Mouse (Mus musculus): ENCODE data around the gene Trpm2. TPM values are rescaled to one million over a fixed set of nuclear protein-coding genes. Genes with fewer than 3 reads are reported as not detected.
"Not testable (repeated sequence)": the region's sequence is repeated elsewhere in the genome, so short reads cannot be mapped to it uniquely, and the experiment has no call there.

Gene Trpm2
- polyA plus RNA-seq (2014; fragmentation: Nextera tagmentation; extraction: Ambion mirVana): 3.6 TPM in 2 replicates

GRCm38 (mm10) chr10:77970481-77970880 is at the start of gene Trpm2:
Trpm2 (minus strand) TSS chr10:77970563.
- Histone ChIP-seq H3K4me3 (replicated peaks; ENCODE audit: low read depth, low read length) (peak within 1 kb of the TSS; percentile 37), H3K4me1 (ENCODE audit: control insufficient read depth, insufficient read depth, low read length) (no peaks in the 10 kb centered on the region), H3K9me3 (ENCODE audit: control insufficient read depth, low read length) (no peaks in the 10 kb centered on the region), H3K27me3 (ENCODE audit: control insufficient read depth, insufficient read depth, low read length) (peaks cover 3% of the 10 kb centered on the region), H3K4me2 (ENCODE audit: low read length) (peak within 1 kb of the TSS; percentile 72), H3K9ac (replicated peaks; ENCODE audit: low read length) (peak within 1 kb of the TSS; percentile 50), H3K27ac (replicated peaks; ENCODE audit: low read depth, low read length) (no peak within 1 kb of the TSS), H3K36me3 (ENCODE audit: control insufficient read depth, insufficient read depth, low read length) (no peaks in the 10 kb centered on the region)
- ATAC-seq (ENCODE audit: low FRiP score, low TSS enrichment) (no peak), DNase-seq (no peak)
- WGBS: 87% methylated on average over 6 of the region's 6 CpGs

- H3K27me3 ChIP-seq (ENCODE audit: control insufficient read depth, insufficient read depth, low read length); DNase-seq; ATAC-seq (ENCODE audit: low FRiP score, low TSS enrichment); H3K4me3 ChIP-seq (replicated peaks; ENCODE audit: low read depth, low read length); H3K27ac ChIP-seq (replicated peaks; ENCODE audit: low read depth, low read length); H3K4me2 ChIP-seq (ENCODE audit: low read length); H3K4me1 ChIP-seq (ENCODE audit: control insufficient read depth, insufficient read depth, low read length); H3K9ac ChIP-seq (replicated peaks; ENCODE audit: low read length); H3K9me3 ChIP-seq (ENCODE audit: control insufficient read depth, low read length); H3K36me3 ChIP-seq (ENCODE audit: control insufficient read depth, insufficient read depth, low read length): not testable (repeated sequence)
- WGBS: 95% methylated on average over 7 of the region's 11 CpGs
Observed at GRCm38 (mm10) chr10:78019984-78020383, 49.6 kb upstream of the Trpm2 start.

- Histone ChIP-seq H3K27me3 (ENCODE audit: control insufficient read depth, insufficient read depth, low read length) (no peaks in the 10 kb centered on the region), H3K4me3 (replicated peaks; ENCODE audit: low read depth, low read length) (no peak overlapping the region), H3K27ac (replicated peaks; ENCODE audit: low read depth, low read length) (no peak overlapping the region), H3K9me3 (ENCODE audit: control insufficient read depth, low read length) (no peaks in the 10 kb centered on the region), H3K36me3 (ENCODE audit: control insufficient read depth, insufficient read depth, low read length) (no peaks in the 10 kb centered on the region), H3K9ac (replicated peaks; ENCODE audit: low read length) (no peak overlapping the region), H3K4me1 (ENCODE audit: control insufficient read depth, insufficient read depth, low read length) (no peaks in the 10 kb centered on the region), H3K4me2 (ENCODE audit: low read length) (no peak overlapping the region)
- no peak for ATAC-seq (ENCODE audit: low FRiP score, low TSS enrichment)
- WGBS: 73% methylated on average over 4 of the region's 4 CpGs
- DNase-seq: no peak
Observed at GRCm38 (mm10) chr10:78019291-78019690, 48.9 kb upstream of the Trpm2 start.

GRCm38 (mm10) chr10:78018797-78019203 is 48.4 kb upstream of the Trpm2 start:
- Histone ChIP-seq H3K27ac (replicated peaks; ENCODE audit: low read depth, low read length) (no peak overlapping the region), H3K4me2 (ENCODE audit: low read length) (peak overlapping the region; percentile 50), H3K36me3 (ENCODE audit: control insufficient read depth, insufficient read depth, low read length) (no peaks in the 10 kb centered on the region), H3K27me3 (ENCODE audit: control insufficient read depth, insufficient read depth, low read length) (no peaks in the 10 kb centered on the region), H3K9ac (replicated peaks; ENCODE audit: low read length) (no peak overlapping the region; the same call in 1 of the 2 replicates), H3K4me3 (replicated peaks; ENCODE audit: low read depth, low read length) (peak overlapping the region; percentile 18; the same call in 1 of the 2 replicates), H3K4me1 (ENCODE audit: control insufficient read depth, insufficient read depth, low read length) (no peaks in the 10 kb centered on the region), H3K9me3 (ENCODE audit: control insufficient read depth, low read length) (no peaks in the 10 kb centered on the region)
- 18% methylated on average over 19 of the region's 19 CpGs for WGBS
- DNase-seq (peak; percentile 95), ATAC-seq (ENCODE audit: low FRiP score, low TSS enrichment) (peak; percentile 57; the same call in 1 of the 2 replicates)

GRCm38 (mm10) chr10:78016366-78016765 is 46.0 kb upstream of the Trpm2 start:
- H3K36me3 ChIP-seq (ENCODE audit: control insufficient read depth, insufficient read depth, low read length): no peaks in the 10 kb centered on the region
- H3K4me2 ChIP-seq (ENCODE audit: low read length): no peak overlapping the region
- no peak overlapping the region for H3K27ac ChIP-seq (replicated peaks; ENCODE audit: low read depth, low read length)
- WGBS: 53% methylated on average over 5 of the region's 5 CpGs
- no peak overlapping the region for H3K9ac ChIP-seq (replicated peaks; ENCODE audit: low read length)
- H3K9me3 ChIP-seq (ENCODE audit: control insufficient read depth, low read length): no peaks in the 10 kb centered on the region
- no peak for DNase-seq
- H3K27me3 ChIP-seq (ENCODE audit: control insufficient read depth, insufficient read depth, low read length): no peaks in the 10 kb centered on the region
- no peak overlapping the region for H3K4me3 ChIP-seq (replicated peaks; ENCODE audit: low read depth, low read length)
- H3K4me1 ChIP-seq (ENCODE audit: control insufficient read depth, insufficient read depth, low read length): no peaks in the 10 kb centered on the region
- ATAC-seq (ENCODE audit: low FRiP score, low TSS enrichment): no peak

- Histone ChIP-seq H3K27me3 (ENCODE audit: control insufficient read depth, insufficient read depth, low read length) (peaks cover 5% of the 10 kb centered on the region; the same call in 1 of the 2 replicates), H3K9ac (replicated peaks; ENCODE audit: low read length) (no peak overlapping the region), H3K4me1 (ENCODE audit: control insufficient read depth, insufficient read depth, low read length) (no peaks in the 10 kb centered on the region), H3K4me3 (replicated peaks; ENCODE audit: low read depth, low read length) (no peak overlapping the region), H3K9me3 (ENCODE audit: control insufficient read depth, low read length) (no peaks in the 10 kb centered on the region), H3K27ac (replicated peaks; ENCODE audit: low read depth, low read length) (no peak overlapping the region), H3K4me2 (ENCODE audit: low read length) (no peak overlapping the region), H3K36me3 (ENCODE audit: control insufficient read depth, insufficient read depth, low read length) (no peaks in the 10 kb centered on the region)
- WGBS: 93% methylated on average over 1 of the region's 1 CpGs
- DNase-seq (no peak), ATAC-seq (ENCODE audit: low FRiP score, low TSS enrichment) (no peak)
Observed at GRCm38 (mm10) chr10:78015489-78015888, 45.1 kb upstream of the Trpm2 start.

GRCm38 (mm10) chr10:78012661-78013495 is 42.5 kb upstream of the Trpm2 start:
- peaks cover 11% of the 10 kb centered on the region for H3K4me1 ChIP-seq (ENCODE audit: control insufficient read depth, insufficient read depth, low read length)
- no peak for ATAC-seq (ENCODE audit: low FRiP score, low TSS enrichment)
- 92% methylated on average over 18 of the region's 18 CpGs for WGBS

GRCm38 (mm10) chr10:78011116-78011515 is 40.8 kb upstream of the Trpm2 start:
- not testable (repeated sequence) for ATAC-seq (ENCODE audit: low FRiP score, low TSS enrichment); H3K36me3 ChIP-seq (ENCODE audit: control insufficient read depth, insufficient read depth, low read length); H3K27ac ChIP-seq (replicated peaks; ENCODE audit: low read depth, low read length); H3K9me3 ChIP-seq (ENCODE audit: control insufficient read depth, low read length); H3K9ac ChIP-seq (replicated peaks; ENCODE audit: low read length); H3K27me3 ChIP-seq (ENCODE audit: control insufficient read depth, insufficient read depth, low read length); H3K4me3 ChIP-seq (replicated peaks; ENCODE audit: low read depth, low read length); DNase-seq; H3K4me2 ChIP-seq (ENCODE audit: low read length)
- 92% methylated on average over 5 of the region's 5 CpGs for WGBS
- H3K4me1 ChIP-seq (ENCODE audit: control insufficient read depth, insufficient read depth, low read length): peaks cover 17% of the 10 kb centered on the region

More at GRCm38 (mm10) chr10:78012661-78013495, 42.5 kb upstream of the Trpm2 start:
- no peak overlapping the region for H3K9ac ChIP-seq (replicated peaks; ENCODE audit: low read length)
- H3K27me3 ChIP-seq (ENCODE audit: control insufficient read depth, insufficient read depth, low read length): peaks cover 5% of the 10 kb centered on the region; the same call in 1 of the 2 replicates
- no peak overlapping the region for H3K4me3 ChIP-seq (replicated peaks; ENCODE audit: low read depth, low read length)
- no peak overlapping the region for H3K27ac ChIP-seq (replicated peaks; ENCODE audit: low read depth, low read length)
- H3K4me2 ChIP-seq (ENCODE audit: low read length): no peak overlapping the region
- H3K9me3 ChIP-seq (ENCODE audit: control insufficient read depth, low read length): no peaks in the 10 kb centered on the region
- H3K36me3 ChIP-seq (ENCODE audit: control insufficient read depth, insufficient read depth, low read length): no peaks in the 10 kb centered on the region
- no peak for DNase-seq

- no peak for DNase-seq
- no peak overlapping the region for H3K27ac ChIP-seq (replicated peaks; ENCODE audit: low read depth, low read length)
Observed at GRCm38 (mm10) chr10:78010335-78010734, 40.0 kb upstream of the Trpm2 start.

More at GRCm38 (mm10) chr10:78010335-78010734, 40.0 kb upstream of the Trpm2 start:
- peak overlapping the region; percentile 87 for H3K4me2 ChIP-seq (ENCODE audit: low read length)
- H3K4me3 ChIP-seq (replicated peaks; ENCODE audit: low read depth, low read length): no peak overlapping the region
- WGBS: 18% methylated on average over 10 of the region's 10 CpGs
- H3K4me1 ChIP-seq (ENCODE audit: control insufficient read depth, insufficient read depth, low read length): peaks cover 17% of the 10 kb centered on the region
- no peak for ATAC-seq (ENCODE audit: low FRiP score, low TSS enrichment)
- H3K9ac ChIP-seq (replicated peaks; ENCODE audit: low read length): no peak overlapping the region
- no peaks in the 10 kb centered on the region for H3K9me3 ChIP-seq (ENCODE audit: control insufficient read depth, low read length)
- H3K27me3 ChIP-seq (ENCODE audit: control insufficient read depth, insufficient read depth, low read length): peaks cover 5% of the 10 kb centered on the region; the same call in 1 of the 2 replicates
- no peaks in the 10 kb centered on the region for H3K36me3 ChIP-seq (ENCODE audit: control insufficient read depth, insufficient read depth, low read length)

All from midbrain, embryonic 14.5 days (tissue).